Mouse (Mus musculus): ENCODE data around the gene Akap13.

DNA sequence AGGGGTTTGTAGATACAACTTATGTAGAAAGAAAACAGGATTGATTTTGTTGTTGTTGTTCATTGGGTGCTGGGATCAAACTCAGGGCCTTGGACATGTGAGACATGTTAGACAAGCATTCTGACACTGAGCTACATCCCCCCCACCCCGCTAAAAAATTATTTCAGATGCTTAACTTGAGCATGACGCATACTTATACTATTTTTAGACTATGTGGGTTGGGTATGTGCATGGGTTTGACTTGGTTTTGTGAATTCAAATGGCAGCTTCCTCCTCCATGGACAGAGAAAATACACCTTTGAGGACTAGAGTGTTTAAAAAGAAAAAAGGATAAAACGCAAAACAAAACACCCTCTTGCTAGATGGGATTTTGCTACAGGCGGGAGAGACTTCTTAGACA is 26.4 kb upstream of the Akap13 start:
- TF ChIP-seq CTCF (IDR thresholded peaks at IDR 0.05; ENCODE audit: insufficient read depth, low read length) (no peak), POLR2A (IDR thresholded peaks at IDR 0.05; ENCODE audit: borderline replicate concordance, extremely low read depth, low read depth, low read length) (no peak)
